Mouse (Mus musculus) stomach, postnatal 0 days (tissue): ENCODE measurements around the gene Plekha7. TPM values are rescaled to one million over a fixed set of nuclear protein-coding genes. Genes with fewer than 3 reads are reported as not detected.

Source experiments
- ATAC-seq: fragments of 200-750 bp; cut with Nextera tagmentation; 2 replicates; pipeline ENCODE4 v1.8.0; 2017; ENCODE audit not compliant: low FRiP score, low TSS enrichment
- DNase-seq: peaks from one replicate; pipeline ENCODE4 v3.0.0-alpha.2; 2016; ENCODE audit warnings: low spot score
- H3K27ac ChIP-seq: fragments of 300-500 bp; sonication (generic); replicated peaks from 2 replicates; pipeline ENCODE4 v1.5.1; 2014; ENCODE audit warnings: mild to moderate bottlenecking, control low read depth
- H3K27me3 ChIP-seq: fragments of 300-500 bp; sonication (generic); 2 replicates; pipeline ENCODE4 v1.6.1; 2014; ENCODE audit warnings: low read length; ENCODE audit not compliant: control insufficient read depth, insufficient read depth
- H3K36me3 ChIP-seq: fragments of 300-500 bp; sonication (generic); 2 replicates; pipeline ENCODE4 v1.6.1; 2014; ENCODE audit warnings: low read length, mixed read lengths; ENCODE audit not compliant: control insufficient read depth, insufficient read depth
- H3K4me1 ChIP-seq: fragments of 300-500 bp; sonication (generic); replicated peaks from 2 replicates; pipeline ENCODE4 v1.6.1; 2014; ENCODE audit warnings: antibody characterized with exemption; ENCODE audit not compliant: control insufficient read depth, insufficient read depth
- H3K4me2 ChIP-seq: fragments of 300-500 bp; sonication (generic); replicated peaks from 2 replicates; pipeline ENCODE4 v1.6.1; 2014; ENCODE audit warnings: low read depth, mild to moderate bottlenecking, control low read depth, moderate library complexity
- H3K4me3 ChIP-seq: fragments of 300-500 bp; sonication (generic); 2 replicates; pipeline ENCODE4 v1.5.1; 2014; ENCODE audit warnings: low read depth, low read length, control low read depth
- H3K9ac ChIP-seq: fragments of 300-500 bp; sonication (generic); 2 replicates; pipeline ENCODE4 v1.6.1; 2014; ENCODE audit warnings: mild to moderate bottlenecking, low read length, control low read depth, mixed read lengths
- H3K9me3 ChIP-seq: fragments of 300-500 bp; sonication (generic); 2 replicates; pipeline ENCODE4 v1.6.1; 2016; ENCODE audit warnings: low read length; ENCODE audit not compliant: control insufficient read depth
- CTCF ChIP-seq: IDR thresholded peaks from 2 replicates; pipeline ENCODE4 v1.5.1; 2016; ENCODE audit warnings: antibody characterized with exemption, low read depth, mild to moderate bottlenecking, moderate library complexity
- EP300 ChIP-seq: optimal IDR thresholded peaks from 2 replicates; pipeline ENCODE3; 2016; ENCODE audit warnings: antibody characterized with exemption
- WGBS: fragments of 180-500 bp; shearing (Covaris S2); extraction: QIAGEN DNeasy Blood & Tissue Kit; methylation state at CpG from one replicate; pipeline ENCODE4 v1.1.7; 2014; 5-methylcytosine and 5-hydroxymethylcytosine counted together
- polyA plus RNA-seq: library from polyadenylated mRNA; unstranded; fragments of >200 nt; fragmentation: Nextera tagmentation; extraction: Ambion mirVana; gene quantifications from 2 replicates; pipeline ENCODE4 v1.2.1, GENCODE M21; 2015

Gene Plekha7
- polyA plus RNA-seq, 1 experiment from 2014 or later, result 10.1 TPM

GRCm38 (mm10) chr7:116194996-116195395 lies 113.2 kb downstream of the Plekha7 start:
- Histone ChIP-seq H3K36me3 (no peaks in the 10 kb centered on the region), H3K9me3 (no peaks in the 10 kb centered on the region), H3K27me3 (no peaks in the 10 kb centered on the region), H3K9ac (no peak overlapping the region), H3K4me3 (no peak overlapping the region), H3K4me2 (no peak overlapping the region), H3K27ac (no peak overlapping the region), H3K4me1 (peaks cover 6% of the 10 kb centered on the region; the same call in 1 of the 2 replicates)
- ATAC-seq (no peak), DNase-seq (no peak)
- WGBS, result 78% methylated on average over 7 of the region's 7 CpGs
- TF ChIP-seq CTCF (no peak), EP300 (no peak)

- Histone ChIP-seq H3K4me2 (0 out of 2 replicates have a peak overlapping the region, but pooled peaks have one; percentile 11), H3K9me3 (no peaks in the 10 kb centered on the region), H3K27me3 (no peaks in the 10 kb centered on the region), H3K4me3 (no peak overlapping the region), H3K36me3 (no peaks in the 10 kb centered on the region), H3K4me1 (0 out of 2 replicates have a peak, but pooled peaks cover 2% of the 10 kb centered on the region), H3K27ac (peak overlapping the region; percentile 82), H3K9ac (no peak overlapping the region)
- ATAC-seq (no peak; the same call in 1 of the 2 replicates), DNase-seq (no peak)
- TF ChIP-seq EP300 (peak; percentile 82), CTCF (no peak)
- WGBS, result 71% methylated on average over 7 of the region's 7 CpGs
Measured at GRCm38 (mm10) chr7:116192966-116193365, 115.2 kb downstream of the Plekha7 start.

- ATAC-seq, result no peak
- Histone ChIP-seq H3K4me3 (no peak overlapping the region), H3K4me1 (0 out of 2 replicates have a peak, but pooled peaks cover 2% of the 10 kb centered on the region), H3K9me3 (no peaks in the 10 kb centered on the region), H3K4me2 (no peak overlapping the region), H3K9ac (no peak overlapping the region), H3K36me3 (no peaks in the 10 kb centered on the region), H3K27ac (peak overlapping the region; percentile 56), H3K27me3 (no peaks in the 10 kb centered on the region)
- TF ChIP-seq EP300 (no peak), CTCF (no peak)
- WGBS, result 41% methylated on average over 4 of the region's 4 CpGs
- DNase-seq, result no peak
Measured at GRCm38 (mm10) chr7:116192096-116192595, 116.0 kb downstream of the Plekha7 start.

- 23% methylated on average over 3 of the region's 3 CpGs for WGBS
Measured at GRCm38 (mm10) chr7:116191138-116191537, 117.0 kb downstream of the Plekha7 start.

GRCm38 (mm10) chr7:116189708-116190107 lies 118.5 kb downstream of the Plekha7 start:
- H3K27ac ChIP-seq, result peak overlapping the region; percentile 75
- DNase-seq (no peak), ATAC-seq (no peak)
- H3K4me1 ChIP-seq, result 0 out of 2 replicates have a peak, but pooled peaks cover 2% of the 10 kb centered on the region
- H3K4me3 ChIP-seq, result no peak overlapping the region
- no peaks in the 10 kb centered on the region for H3K27me3 ChIP-seq
- WGBS, result 35% methylated on average over 9 of the region's 9 CpGs
- H3K36me3 ChIP-seq, result no peaks in the 10 kb centered on the region
- TF ChIP-seq EP300 (no peak), CTCF (no peak)
- H3K9me3 ChIP-seq, result no peaks in the 10 kb centered on the region
- H3K4me2 ChIP-seq, result no peak overlapping the region
- no peak overlapping the region for H3K9ac ChIP-seq

More at GRCm38 (mm10) chr7:116191138-116191537, 117.0 kb downstream of the Plekha7 start:
- Histone ChIP-seq H3K4me2 (no peak overlapping the region), H3K4me1 (0 out of 2 replicates have a peak, but pooled peaks cover 2% of the 10 kb centered on the region), H3K27me3 (no peaks in the 10 kb centered on the region), H3K4me3 (no peak overlapping the region), H3K9me3 (no peaks in the 10 kb centered on the region), H3K27ac (peak overlapping the region; percentile 18; the same call in 1 of the 2 replicates), H3K36me3 (no peaks in the 10 kb centered on the region), H3K9ac (no peak overlapping the region)
- TF ChIP-seq CTCF, result no peak
- TF ChIP-seq EP300, result no peak
- ATAC-seq (peak; percentile 69), DNase-seq (peak; percentile 48)

GRCm38 (mm10) chr7:116188391-116188790 lies 119.8 kb downstream of the Plekha7 start:
- H3K9ac ChIP-seq, result no peak overlapping the region
- no peaks in the 10 kb centered on the region for H3K36me3 ChIP-seq
- H3K27me3 ChIP-seq, result no peaks in the 10 kb centered on the region
- H3K4me3 ChIP-seq, result no peak overlapping the region
- 0 out of 2 replicates have a peak, but pooled peaks cover 2% of the 10 kb centered on the region for H3K4me1 ChIP-seq
- H3K4me2 ChIP-seq, result no peak overlapping the region
- TF ChIP-seq EP300 (no peak), CTCF (no peak)
- 84% methylated on average over 5 of the region's 5 CpGs for WGBS
- DNase-seq (no peak), ATAC-seq (no peak)
- no peak overlapping the region for H3K27ac ChIP-seq
- H3K9me3 ChIP-seq, result no peaks in the 10 kb centered on the region
